Mouse (Mus musculus) ovary, postnatal 14 days (tissue): ENCODE measurements around the gene A430005L14Rik.

Experiments
- DNase-seq: peaks from one replicate; pipeline ENCODE4 v3.0.0; 2022; ENCODE audit warnings: low spot score

The A430005L14Rik gene

DNA sequence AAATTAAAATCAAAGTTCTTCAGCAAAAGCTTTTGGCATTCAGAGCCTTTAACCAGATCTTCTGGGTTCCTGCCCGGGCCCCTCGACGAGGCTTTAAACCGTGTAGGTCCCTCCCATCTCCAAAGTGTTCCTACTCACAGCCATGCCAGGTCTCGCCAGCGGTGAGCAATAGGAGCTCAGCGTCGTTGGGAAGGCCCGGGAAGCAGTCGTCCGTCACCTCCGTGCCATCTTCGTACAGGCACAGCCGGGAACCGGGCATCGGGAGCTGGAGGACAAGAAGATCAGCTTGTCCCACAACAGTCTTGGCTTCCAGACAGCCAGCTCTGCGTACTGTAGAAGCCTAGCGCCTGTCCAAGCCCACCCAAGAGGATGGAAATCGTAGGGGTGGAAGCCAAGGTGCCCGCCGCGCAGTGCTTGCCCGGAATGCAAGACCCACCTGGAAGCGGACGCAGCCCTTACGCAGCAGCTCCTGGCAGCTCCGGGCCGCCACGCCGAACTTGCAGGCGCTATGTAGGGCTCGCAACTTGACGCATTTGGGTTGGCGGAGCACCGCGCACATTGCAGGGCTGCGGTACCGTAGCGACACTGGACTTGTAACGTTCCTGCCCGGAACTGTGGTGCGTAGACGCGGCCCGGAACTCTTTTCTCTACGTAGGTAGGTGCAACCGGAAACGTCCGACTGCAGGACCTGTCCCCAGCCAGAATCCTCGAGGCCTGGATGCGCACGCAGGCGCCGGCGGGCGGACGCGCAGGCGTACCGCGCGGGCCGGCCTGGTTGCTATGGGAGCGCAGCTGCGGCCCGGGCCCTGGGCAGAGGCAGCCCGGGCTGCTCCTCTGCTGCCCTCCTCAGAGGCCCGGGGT is 17.6 kb downstream of the A430005L14Rik start, which contains the start of the genes Dffb and Cep104:
Dffb (minus strand) TSS at position 696 of the 861 bp plus-strand sequence.
Cep104 (plus strand) TSS at position 764 of the 861 bp plus-strand sequence.
- DNase-seq: peak; percentile 94

DNA sequence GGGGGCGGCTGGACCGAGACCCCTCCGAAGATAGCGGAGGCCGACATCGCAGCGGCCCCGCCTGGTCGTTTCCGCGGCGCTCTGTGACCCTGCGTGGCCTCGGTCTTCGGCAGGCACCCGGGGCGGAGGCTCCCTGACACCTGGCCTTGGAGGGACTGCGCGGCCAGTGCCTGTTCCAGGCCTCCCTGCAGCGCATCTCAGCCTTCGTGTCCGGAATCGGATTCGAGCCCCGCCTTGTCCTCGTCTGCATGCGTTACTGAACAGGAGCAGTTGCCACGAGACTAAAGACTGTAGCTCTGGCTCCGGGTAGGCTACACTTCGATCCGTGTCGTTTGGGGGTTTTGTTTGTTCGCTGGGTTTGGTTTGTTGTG is 18.2 kb downstream of the A430005L14Rik start:
- no peak for DNase-seq

DNA sequence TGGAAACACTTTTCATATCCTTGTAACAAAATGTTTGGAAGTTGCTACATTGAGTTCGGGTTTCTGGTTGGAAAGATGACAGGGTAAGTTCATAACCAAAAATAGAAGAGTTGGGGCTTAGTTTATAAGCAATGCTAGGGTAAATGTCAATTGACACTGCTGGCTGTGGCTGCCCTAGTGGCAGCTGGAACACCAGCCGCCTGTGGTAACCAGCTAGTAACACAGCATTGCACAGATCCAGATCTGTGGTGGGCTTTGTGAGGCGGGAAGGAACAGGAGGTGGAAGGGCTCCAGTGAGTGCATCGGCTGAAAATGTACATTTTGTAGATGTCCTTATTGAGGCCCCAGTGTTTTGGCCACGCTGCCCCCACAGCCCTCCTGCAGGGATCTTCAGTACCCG is 18.7 kb downstream of the A430005L14Rik start:
- DNase-seq: no peak

DNA sequence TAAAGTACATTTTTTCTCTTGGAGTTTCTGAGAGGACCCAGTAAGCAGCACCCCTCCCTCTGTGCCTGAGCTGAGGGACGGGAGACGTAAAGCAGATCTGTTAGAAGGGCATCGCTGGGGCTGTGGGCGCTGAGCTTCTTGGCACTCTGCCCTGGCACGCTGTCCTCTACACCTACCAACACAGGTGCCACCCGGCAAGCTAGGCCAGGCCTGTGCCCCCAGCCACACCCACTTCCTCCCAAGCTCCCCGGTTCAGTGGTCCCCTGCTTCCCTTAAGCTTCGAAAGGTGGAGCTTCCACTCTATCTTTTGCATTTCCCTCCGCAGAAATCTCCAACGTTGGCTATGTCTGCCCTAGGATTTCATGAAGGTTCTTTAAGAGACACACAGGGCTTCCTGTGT is 22.2 kb downstream of the A430005L14Rik start:
- no peak for DNase-seq

DNA sequence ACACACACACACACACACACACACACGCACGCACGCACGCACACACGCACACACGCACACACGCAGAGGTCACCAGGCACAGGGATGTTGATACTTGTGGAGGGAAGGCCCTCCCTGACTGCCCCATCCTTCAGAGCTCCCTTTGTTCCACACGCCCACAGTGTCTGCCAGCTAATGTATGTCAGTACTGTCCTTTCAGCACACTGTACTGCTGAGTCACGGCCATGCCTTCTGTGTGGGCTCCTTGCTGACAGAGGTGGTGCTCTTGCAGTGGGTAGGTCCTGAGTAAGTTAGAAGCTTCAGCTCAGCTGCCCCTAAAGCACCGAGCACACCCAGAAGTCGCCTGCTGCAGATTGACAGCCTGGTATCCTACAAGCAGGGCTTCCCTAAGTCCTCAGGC is 23.4 kb downstream of the A430005L14Rik start:
- no peak for DNase-seq

DNA sequence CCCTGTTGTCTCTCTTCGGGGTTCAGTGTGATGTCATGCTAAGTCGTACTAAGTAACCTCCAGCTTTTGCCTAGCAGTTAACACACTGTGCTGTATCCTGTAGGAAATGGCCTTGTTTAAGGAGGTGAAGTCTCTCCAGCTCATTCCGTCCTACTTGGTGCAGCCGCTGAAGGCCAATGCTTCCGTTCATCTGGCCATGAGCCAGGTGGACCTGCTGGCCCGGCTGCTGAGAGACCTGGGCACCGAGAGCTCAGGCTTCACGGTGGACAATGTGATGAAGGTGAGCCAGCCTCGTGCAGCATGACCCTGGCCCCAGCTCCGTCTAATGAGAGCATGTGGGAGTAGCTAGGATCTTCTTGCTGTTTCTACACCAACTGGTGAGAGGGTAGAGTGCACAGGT is 35.7 kb downstream of the A430005L14Rik start:
- DNase-seq: no peak

DNA sequence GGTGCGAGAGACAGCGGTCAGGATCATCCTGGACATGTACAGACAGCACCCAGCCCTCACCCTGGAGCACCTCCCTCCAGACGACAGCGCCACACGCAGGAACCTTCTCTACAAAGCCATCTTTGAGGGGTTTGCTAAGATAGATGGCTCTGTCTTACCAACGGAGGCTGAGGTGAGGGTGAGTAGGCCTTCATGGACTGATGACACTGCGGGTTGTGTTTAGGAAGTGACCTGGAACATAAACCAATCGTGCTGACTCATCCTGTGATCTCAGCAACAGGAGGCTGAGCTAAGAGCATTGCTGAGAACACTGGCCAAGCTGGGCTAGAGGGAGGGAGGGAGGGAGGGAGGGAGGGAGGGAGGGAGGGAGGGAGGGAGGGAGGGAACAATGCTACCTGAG is 36.5 kb downstream of the A430005L14Rik start:
- DNase-seq: no peak

DNA sequence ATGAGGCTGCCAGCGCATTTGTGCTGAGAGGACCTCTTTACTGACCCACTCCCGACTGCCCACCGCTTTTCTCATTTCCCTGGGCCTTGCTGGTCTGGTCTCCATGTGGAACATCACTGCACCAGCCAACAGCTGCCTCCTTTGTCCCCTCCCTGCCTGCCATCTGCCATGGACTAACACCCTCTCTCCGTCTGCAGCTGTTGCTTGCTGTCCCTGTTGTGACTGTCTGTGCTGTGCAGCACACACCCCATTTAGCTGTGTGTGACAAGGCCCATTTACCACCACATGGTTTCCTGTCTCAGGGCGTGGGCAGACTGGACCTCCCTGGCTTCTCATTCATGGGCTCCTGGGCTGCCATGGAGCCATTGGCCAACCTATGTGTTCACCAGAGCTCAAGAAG is 48.5 kb downstream of the A430005L14Rik start:
- no peak for DNase-seq

DNA sequence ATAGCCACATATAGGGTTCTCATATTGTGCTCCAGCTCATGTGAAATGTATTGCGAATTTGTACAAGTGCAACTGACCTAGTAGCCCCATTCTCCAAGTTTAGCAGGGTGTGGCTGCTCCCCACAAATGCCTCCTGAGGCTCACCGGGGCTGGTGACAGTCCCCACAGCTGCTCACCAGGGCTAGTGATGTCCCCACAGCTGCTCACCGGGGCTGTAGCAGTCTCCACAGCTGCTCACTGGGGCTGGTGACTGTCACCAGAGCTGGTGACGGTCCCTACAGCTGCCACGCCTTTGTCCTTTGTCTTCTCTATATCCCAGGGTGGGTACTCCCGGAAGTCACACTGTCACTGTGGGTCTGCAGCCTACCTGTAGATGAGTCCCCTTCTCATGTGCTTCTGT is 49.2 kb downstream of the A430005L14Rik start:
- DNase-seq: no peak

DNA sequence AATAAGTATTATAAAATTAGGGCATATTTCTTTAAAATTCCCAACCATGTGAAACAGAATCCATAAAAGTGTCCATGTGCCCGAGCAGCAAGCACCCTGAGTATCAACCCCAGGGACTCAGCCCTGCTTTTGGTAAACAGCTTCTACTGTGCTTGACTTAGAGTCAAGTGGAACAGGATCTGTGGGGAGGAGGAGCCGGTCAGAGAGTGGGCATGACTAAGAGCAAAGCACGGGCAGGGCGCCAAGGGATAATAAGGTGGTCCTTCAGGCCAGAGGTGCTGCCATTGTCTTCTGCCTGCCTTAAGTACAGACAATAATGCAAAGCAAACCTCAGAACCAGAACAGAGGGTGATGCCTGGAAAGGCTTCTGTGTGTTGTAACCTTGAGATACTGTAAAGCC is 50.7 kb downstream of the A430005L14Rik start:
- no peak for DNase-seq

DNA sequence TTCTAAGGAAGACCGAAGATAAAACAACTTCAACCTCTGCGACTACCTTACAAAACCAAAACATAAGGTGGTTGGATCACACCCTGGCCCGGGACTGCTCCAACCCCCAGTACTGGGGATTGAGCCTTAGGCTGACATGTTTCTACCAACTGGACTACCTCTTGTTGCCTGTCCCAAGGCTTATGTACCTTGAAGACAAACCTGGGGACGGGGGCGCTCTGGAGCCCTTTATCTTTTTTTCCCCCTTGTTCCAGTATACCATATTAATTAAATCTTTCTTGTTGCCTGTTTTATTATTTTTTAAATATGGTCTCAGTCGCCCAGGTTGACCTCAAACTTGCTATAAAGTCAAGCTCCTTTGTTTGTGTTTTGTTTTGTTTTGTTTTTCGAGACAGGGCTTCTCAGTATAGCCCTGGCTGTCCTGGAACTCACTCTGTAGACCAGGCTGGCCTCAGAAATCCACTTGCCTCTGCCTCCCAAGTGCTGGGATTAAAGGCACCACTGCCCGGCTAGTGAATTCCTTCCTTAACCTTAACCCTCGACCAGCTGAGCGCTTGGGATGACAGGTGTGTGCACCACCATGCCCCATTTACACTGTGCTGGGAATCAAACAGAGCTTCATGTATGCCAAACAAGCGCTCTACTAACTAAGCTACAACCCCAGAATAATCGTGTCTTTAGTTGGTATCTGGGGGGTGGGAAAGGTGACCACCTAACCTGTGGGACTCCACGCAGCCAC is 54.0 kb downstream of the A430005L14Rik start:
- no peak for DNase-seq
